Mouse (Mus musculus) megakaryocyte, adult 5-6 weeks (primary cell): ENCODE data around the gene Kntc1. TPM values are rescaled to one million over a fixed set of nuclear protein-coding genes. Genes with fewer than 3 reads are reported as not detected.
"Not testable (repeated sequence)": the region's sequence is repeated elsewhere in the genome, so short reads cannot be mapped to it uniquely, and the experiment has no call there.

Experiments
- ATAC-seq: 2 replicates; pipeline ENCODE4 v1.8.0; 2016; ENCODE audit warnings: mild to moderate bottlenecking, inconsistent platforms; ENCODE audit not compliant: poor library complexity, severe bottlenecking
- total RNA-seq, 2 experiments: library from RNA; stranded (forward) in 1 of 2; stranded (reverse) in 1 of 2; fragments of 153-499, 151-499 nt in 1 of 2; fragments of 221-1000, 200-1000 nt in 1 of 2; gene quantifications; 2 replicates each; pipeline versions ENCODE4 v1.2.3 to v1.2.4; 2015 to 2017

Kntc1 gene
- 31.9 and 34.2 TPM in 2 replicates for total RNA-seq (2015)
- 36.1 and 41.8 TPM in 2 replicates for total RNA-seq (2017)

- ATAC-seq, result peak; percentile 97
Measured at GRCm38 (mm10) chr5:123749065-123750064, at the start of gene Kntc1, which contains the start of gene Rsrc2. Gene Kntc1 (plus strand): TSS chr5:123749716. Gene Rsrc2 (minus strand): TSS chr5:123749414.

GRCm38 (mm10) chr5:123700625-123701024 is 48.9 kb upstream of the Kntc1 start:
- no peak; the same call in 1 of the 2 replicates for ATAC-seq

GRCm38 (mm10) chr5:123708598-123708997 is 40.9 kb upstream of the Kntc1 start:
- no peak for ATAC-seq

- no peak for ATAC-seq
Measured at GRCm38 (mm10) chr5:123709571-123709970, 39.9 kb upstream of the Kntc1 start.

- peak; percentile 98 for ATAC-seq
Measured at GRCm38 (mm10) chr5:123713782-123714181, 35.7 kb upstream of the Kntc1 start.

- peak; percentile 53 for ATAC-seq
Measured at GRCm38 (mm10) chr5:123714622-123715021, 34.9 kb upstream of the Kntc1 start.

GRCm38 (mm10) chr5:123720328-123721311 is 28.9 kb upstream of the Kntc1 start, which contains the start of gene Zcchc8:
Gene Zcchc8 (minus strand): TSS chr5:123721100.
- ATAC-seq, result peak; percentile 100

GRCm38 (mm10) chr5:123723816-123724215 is 25.7 kb upstream of the Kntc1 start:
- not testable (repeated sequence) for ATAC-seq

GRCm38 (mm10) chr5:123730981-123731380 is 18.5 kb upstream of the Kntc1 start:
- ATAC-seq, result no peak

- ATAC-seq, result no peak
Measured at GRCm38 (mm10) chr5:123744358-123744757, 5.2 kb upstream of the Kntc1 start.

- no peak for ATAC-seq
Measured at GRCm38 (mm10) chr5:123746253-123746652, 3.3 kb upstream of the Kntc1 start.

- no peak for ATAC-seq
Measured at GRCm38 (mm10) chr5:123747604-123748003, 1.9 kb upstream of the Kntc1 start.

- no peak for ATAC-seq
Measured at GRCm38 (mm10) chr5:123748339-123749064, 1.0 kb upstream of the Kntc1 start.

- ATAC-seq, result no peak
Measured at GRCm38 (mm10) chr5:123765506-123765905, 16.0 kb downstream of the Kntc1 start.

- ATAC-seq, result not testable (repeated sequence)
Measured at GRCm38 (mm10) chr5:123766455-123766854, 16.9 kb downstream of the Kntc1 start.

- no peak for ATAC-seq
Measured at GRCm38 (mm10) chr5:123773441-123773840, 23.9 kb downstream of the Kntc1 start.

GRCm38 (mm10) chr5:123780716-123781115 is 31.2 kb downstream of the Kntc1 start:
- ATAC-seq, result no peak

GRCm38 (mm10) chr5:123781864-123782263 is 32.3 kb downstream of the Kntc1 start:
- ATAC-seq, result no peak

GRCm38 (mm10) chr5:123788976-123789375 is 39.5 kb downstream of the Kntc1 start:
- ATAC-seq, result no peak

- no peak for ATAC-seq
Measured at GRCm38 (mm10) chr5:123793081-123793480, 43.6 kb downstream of the Kntc1 start.
